Comparison of ENCODE assay signal across 8 mouse cellular contexts in genomic region chr6:16668004-16668403, GRCm38 (mm10).
DNase-seq lines count a peak whose midpoint lies in the region; ATAC-seq and TF ChIP-seq lines count a peak whose summit lies in the region.
"Had no signal": no experiment of that assay in that cellular context is flagged by ENCODE, and none has a peak within 500 bp of the region (broad histone marks: within the 10 kb centered on the region; RNA-seq: fewer than 3 reads in every experiment).

No protein-coding gene starts in this region.

- H3K27me3 ChIP-seq in lung, embryonic 14.5 days (ENCODE audit: insufficient read depth, low read length), result no peaks in the 10 kb centered on the region
- H3K27me3 ChIP-seq in forebrain, embryonic 13.5 days, result no peaks in the 10 kb centered on the region
- no peaks in the 10 kb centered on the region for H3K27me3 ChIP-seq in stomach, postnatal 0 days (ENCODE audit: control insufficient read depth, insufficient read depth, low read length)
- H3K27me3 ChIP-seq: megakaryocyte, embryonic 14.5 days had no signal

- H3K9ac ChIP-seq in lung, embryonic 14.5 days, result no peak overlapping the region
- no peak overlapping the region for H3K9ac ChIP-seq in forebrain, embryonic 13.5 days
- H3K9ac ChIP-seq in stomach, postnatal 0 days (ENCODE audit: low read length), result no peak overlapping the region

- no peaks in the 10 kb centered on the region for H3K36me3 ChIP-seq in lung, embryonic 14.5 days (ENCODE audit: insufficient read depth)
- H3K36me3 ChIP-seq in forebrain, embryonic 13.5 days (ENCODE audit: poor library complexity, severe bottlenecking), result no peaks in the 10 kb centered on the region
- no peaks in the 10 kb centered on the region for H3K36me3 ChIP-seq in stomach, postnatal 0 days (ENCODE audit: control insufficient read depth, insufficient read depth, low read length)

- TF ChIP-seq CTCF in lung, embryonic 14.5 days (IDR thresholded peaks at IDR 0.05; ENCODE audit: low read depth), result peak; percentile 43
- peak; percentile 53 for TF ChIP-seq CTCF in stomach, postnatal 0 days (IDR thresholded peaks at IDR 0.05; ENCODE audit: low read depth)

- peak; percentile 65 for DNase-seq in lung, embryonic 14.5 days
- DNase-seq in lung, postnatal 4 days, result no peak
- peak; percentile 5 to 8 for DNase-seq in kidney, postnatal 4 days
- DNase-seq in stomach, postnatal 0 days (ENCODE audit: low spot score), result no peak
- DNase-seq in left cerebral cortex, adult 9 months (ENCODE audit: low spot score in 2 of 2), result no peak
- no peak for DNase-seq in spleen, adult 12 weeks (ENCODE audit: low spot score)

- no peak overlapping the region for H3K4me2 ChIP-seq in lung, embryonic 14.5 days
- H3K4me2 ChIP-seq in forebrain, embryonic 13.5 days, result no peak overlapping the region
- H3K4me2 ChIP-seq in stomach, postnatal 0 days (replicated peaks; ENCODE audit: low read depth), result no peak overlapping the region

- no peak overlapping the region for H3K27ac ChIP-seq in lung, embryonic 14.5 days (ENCODE audit: low read depth)
- no peak overlapping the region for H3K27ac ChIP-seq in forebrain, embryonic 13.5 days
- no peak overlapping the region for H3K27ac ChIP-seq in stomach, postnatal 0 days (replicated peaks)

- no peak for TF ChIP-seq EP300 in stomach, postnatal 0 days (optimal IDR thresholded peaks at IDR 0.05)

- 5% methylated on average over 2 of the region's 2 CpGs for WGBS in lung, embryonic 14.5 days
- WGBS in forebrain, embryonic 13.5 days, result 2% methylated on average over 2 of the region's 2 CpGs
- WGBS in stomach, postnatal 0 days, result 7% methylated on average over 2 of the region's 2 CpGs

- peaks cover 5% of the 10 kb centered on the region; the same call in 1 of the 2 replicates for H3K9me3 ChIP-seq in lung, embryonic 14.5 days (ENCODE audit: low read depth, low read length)
- no peaks in the 10 kb centered on the region for H3K9me3 ChIP-seq in forebrain, embryonic 13.5 days (replicated peaks)
- H3K9me3 ChIP-seq in stomach, postnatal 0 days (ENCODE audit: control insufficient read depth, low read length), result no peaks in the 10 kb centered on the region

- no peaks in the 10 kb centered on the region for H3K4me1 ChIP-seq in lung, embryonic 14.5 days (ENCODE audit: insufficient read depth)
- H3K4me1 ChIP-seq in forebrain, embryonic 13.5 days, result no peaks in the 10 kb centered on the region
- H3K4me1 ChIP-seq in stomach, postnatal 0 days (replicated peaks; ENCODE audit: control insufficient read depth, insufficient read depth), result no peaks in the 10 kb centered on the region
- H3K4me1 ChIP-seq: megakaryocyte, embryonic 14.5 days had no signal

- H3K4me3 ChIP-seq in lung, embryonic 14.5 days (ENCODE audit: low read depth, low read length), result no peak overlapping the region
- no peak overlapping the region for H3K4me3 ChIP-seq in forebrain, embryonic 13.5 days
- no peak overlapping the region for H3K4me3 ChIP-seq in stomach, postnatal 0 days (ENCODE audit: low read depth, low read length)
- H3K4me3 ChIP-seq: megakaryocyte, embryonic 14.5 days had no signal

- ATAC-seq in lung, embryonic 14.5 days (ENCODE audit: insufficient read depth), result peak; percentile 81
- ATAC-seq in forebrain, embryonic 13.5 days, result peak; percentile 59; the same call in 1 of the 2 replicates
- no peak for ATAC-seq in stomach, postnatal 0 days (ENCODE audit: low FRiP score, low TSS enrichment)

Comparison
In these comparisons a context has a peak if more than half of its experiments do, and no peak if none do; other contexts are left out.
1. DNase-seq: peak in lung, embryonic 14.5 days (single experiment) and kidney, postnatal 4 days (2 of 2); none in lung, postnatal 4 days (0 of 2), stomach, postnatal 0 days (single experiment), left cerebral cortex, adult 9 months (0 of 2) and spleen, adult 12 weeks (single experiment).